ENCODE assay signal across 34 mouse cellular contexts in genomic region chr10:11648151-11648550, GRCm38 (mm10).
"Had no signal": no experiment of that assay in that cellular context is flagged by ENCODE, and none has a peak within 500 bp of the region (broad histone marks: within the 10 kb centered on the region; RNA-seq: fewer than 3 reads in every experiment).

No protein-coding gene starts in this region.

- DNase-seq: heart, postnatal 10 days; heart, postnatal 14 days; heart, postnatal 36 days; heart, postnatal 4 days; kidney, adult 11 months; kidney, adult 18-20 months; kidney, adult 2 months; kidney, adult 8-10 months; kidney, adult 9 months; kidney, postnatal 10 days; kidney, postnatal 14 days; kidney, postnatal 25 days; kidney, postnatal 36 days; kidney, postnatal 4 days; layer of hippocampus, adult 9-11 months; layer of hippocampus, postnatal 36 days had no signal

- H3K36me3 ChIP-seq: heart, embryonic 12.5 days; heart, embryonic 13.5 days; heart, embryonic 15.5 days; hindbrain, embryonic 10.5 days; hindbrain, embryonic 12.5 days; hindbrain, embryonic 13.5 days; hindbrain, embryonic 15.5 days; intestine, embryonic 15.5 days; kidney, embryonic 15.5 days had no signal

- H3K4me1 ChIP-seq: heart, embryonic 12.5 days; heart, embryonic 13.5 days; heart, embryonic 15.5 days; hindbrain, embryonic 10.5 days; hindbrain, embryonic 12.5 days; hindbrain, embryonic 13.5 days; hindbrain, embryonic 15.5 days; intestine, embryonic 15.5 days; kidney, embryonic 15.5 days had no signal

- H3K9me3 ChIP-seq: heart, embryonic 13.5 days; heart, embryonic 15.5 days; hindbrain, embryonic 10.5 days; hindbrain, embryonic 12.5 days; hindbrain, embryonic 13.5 days; hindbrain, embryonic 15.5 days; intestine, embryonic 15.5 days; kidney, embryonic 15.5 days had no signal

- H3K4me3 ChIP-seq: heart, embryonic 12.5 days; heart, embryonic 13.5 days; heart, embryonic 15.5 days; hindbrain, embryonic 10.5 days; hindbrain, embryonic 12.5 days; hindbrain, embryonic 13.5 days; hindbrain, embryonic 15.5 days; intestine, embryonic 15.5 days; kidney, embryonic 15.5 days; layer of hippocampus, adult 2 months had no signal

- ATAC-seq: hindbrain, embryonic 16.5 days; hindbrain, postnatal 0 days; inflammation-experienced regulatory T-cells, adult 6 months; intestine, embryonic 15.5 days; intestine, embryonic 16.5 days; intestine, postnatal 0 days had no signal

- H3K4me2 ChIP-seq: heart, embryonic 11.5 days; heart, embryonic 12.5 days; heart, embryonic 13.5 days; heart, embryonic 15.5 days; hindbrain, embryonic 12.5 days; hindbrain, embryonic 13.5 days; hindbrain, embryonic 14.5 days; hindbrain, embryonic 15.5 days; intestine, embryonic 15.5 days; kidney, embryonic 15.5 days had no signal

- H3K9ac ChIP-seq: heart, embryonic 12.5 days; heart, embryonic 13.5 days; heart, embryonic 15.5 days; hindbrain, embryonic 12.5 days; hindbrain, embryonic 13.5 days; hindbrain, embryonic 14.5 days; hindbrain, embryonic 15.5 days; intestine, embryonic 15.5 days; kidney, embryonic 15.5 days had no signal

- H3K27me3 ChIP-seq: heart, embryonic 12.5 days; heart, embryonic 13.5 days; heart, embryonic 15.5 days; hindbrain, embryonic 12.5 days; hindbrain, embryonic 13.5 days; hindbrain, embryonic 15.5 days; intestine, embryonic 15.5 days; kidney, embryonic 15.5 days had no signal

- H3K27ac ChIP-seq: heart, embryonic 13.5 days; heart, embryonic 15.5 days; hindbrain, embryonic 10.5 days; hindbrain, embryonic 12.5 days; hindbrain, embryonic 13.5 days; hindbrain, embryonic 14.5 days; hindbrain, embryonic 15.5 days; hindbrain, postnatal 0 days; intestine, embryonic 15.5 days; kidney, embryonic 15.5 days; kidney, postnatal 0 days; layer of hippocampus, adult 2 months had no signal
